Mouse (Mus musculus): ENCODE measurements around the gene 0610010K14Rik. TPM values are rescaled to one million over a fixed set of nuclear protein-coding genes. Genes with fewer than 3 reads are reported as not detected.

The 0610010K14Rik gene
- polyA plus RNA-seq, 1 experiment from 2014 or later = 183 TPM

DNA sequence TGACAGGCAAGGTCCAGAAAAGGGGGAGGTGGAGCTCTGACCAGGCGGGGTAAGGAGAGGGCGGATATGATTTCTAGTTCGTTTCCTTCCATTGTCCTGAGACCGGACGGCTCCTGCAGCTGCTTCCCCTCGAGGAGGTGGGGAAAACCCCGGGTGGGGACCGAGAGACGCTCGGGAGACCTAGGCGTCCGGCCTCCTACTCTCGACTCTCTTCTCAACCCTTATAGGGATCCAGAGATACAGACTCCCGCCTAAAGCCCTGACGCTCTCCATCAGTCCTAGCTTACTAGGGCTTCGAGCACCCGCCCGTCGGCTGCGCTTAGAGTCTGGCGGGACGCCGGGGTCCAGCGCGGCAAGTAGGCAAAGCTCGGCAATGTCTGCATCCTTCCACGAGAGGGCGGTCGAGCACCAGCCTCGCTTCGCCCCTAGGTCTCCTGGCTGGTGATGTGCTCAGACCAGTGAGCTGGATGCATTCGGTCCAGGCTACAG lies 7.4 kb downstream of the 0610010K14Rik start:
- Histone ChIP-seq H3K27me3 (ENCODE audit: control insufficient read depth, insufficient read depth, low read length) (peaks cover 50% of the 10 kb centered on the region), H3K4me3 (ENCODE audit: low read depth, low read length) (peak overlapping the region; percentile 21), H3K4me1 (ENCODE audit: control insufficient read depth, insufficient read depth, low read length) (peaks cover 5% of the 10 kb centered on the region; the same call in 1 of the 2 replicates), H3K9ac (ENCODE audit: low read length) (no peak overlapping the region; the same call in 1 of the 2 replicates), H3K4me2 (ENCODE audit: low read depth) (peak overlapping the region; percentile 26; the same call in 1 of the 2 replicates), H3K27ac (ENCODE audit: low read depth, low read length) (no peak overlapping the region), H3K9me3 (ENCODE audit: control insufficient read depth, low read length) (no peaks in the 10 kb centered on the region), H3K36me3 (ENCODE audit: control insufficient read depth, insufficient read depth, low read length) (0 out of 2 replicates have a peak, but pooled peaks cover 2% of the 10 kb centered on the region)
- peak; percentile 56 for ATAC-seq (ENCODE audit: insufficient read depth, low FRiP score, low TSS enrichment)
- peak; percentile 90 for DNase-seq (ENCODE audit: low spot score)
- WGBS = 1% methylated on average over 30 of the region's 32 CpGs

DNA sequence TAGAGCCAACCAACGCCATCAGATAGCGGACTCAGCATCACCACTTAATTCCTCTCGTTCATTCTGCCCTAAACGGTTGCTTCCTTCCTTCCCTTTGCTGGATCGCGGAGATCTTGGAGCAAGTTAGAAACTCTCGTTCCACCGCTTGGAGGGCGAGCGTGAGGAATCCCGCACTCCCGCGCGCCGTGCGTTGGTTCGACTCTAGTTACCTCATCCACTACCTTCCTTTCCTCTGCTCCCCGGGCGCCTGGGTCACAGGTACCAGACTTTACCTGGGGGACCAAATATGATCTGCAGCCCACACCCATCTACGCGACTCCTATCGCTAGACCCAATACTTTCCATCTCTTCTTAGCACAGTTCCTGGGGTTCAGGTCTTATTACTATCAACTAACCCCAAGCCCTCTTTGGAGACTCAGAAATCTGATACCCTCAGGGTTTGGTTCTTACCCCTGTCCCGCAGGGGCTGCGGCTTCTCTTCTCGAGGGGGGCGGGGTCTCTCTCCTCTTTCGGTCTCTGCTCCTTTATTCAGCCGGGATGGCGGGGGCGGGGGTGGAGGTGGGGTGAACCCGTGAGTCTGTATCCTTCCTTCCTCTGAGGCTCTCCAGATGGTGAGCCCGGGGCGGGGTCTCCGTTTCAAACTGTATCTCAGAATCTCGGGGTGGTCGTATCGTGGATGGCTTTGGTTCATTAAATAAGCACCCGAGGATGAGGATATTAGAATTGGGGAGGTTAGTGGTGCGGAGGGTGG lies 8.3 kb downstream of the 0610010K14Rik start, which contains the start of gene Bcl6b:
Bcl6b (minus strand) TSS at position 539 of the 751 bp plus-strand sequence.
- Histone ChIP-seq H3K27ac (ENCODE audit: low read depth, low read length) (no peak within 1 kb of the TSS), H3K4me1 (ENCODE audit: control insufficient read depth, insufficient read depth, low read length) (peaks cover 5% of the 10 kb centered on the region; the same call in 1 of the 2 replicates), H3K9ac (ENCODE audit: low read length) (peak within 1 kb of the TSS; percentile 5; the same call in 1 of the 2 replicates), H3K9me3 (ENCODE audit: control insufficient read depth, low read length) (no peaks in the 10 kb centered on the region), H3K4me3 (ENCODE audit: low read depth, low read length) (peak within 1 kb of the TSS; percentile 21), H3K27me3 (ENCODE audit: control insufficient read depth, insufficient read depth, low read length) (peaks cover 55% of the 10 kb centered on the region), H3K36me3 (ENCODE audit: control insufficient read depth, insufficient read depth, low read length) (no peaks in the 10 kb centered on the region), H3K4me2 (ENCODE audit: low read depth) (peak within 1 kb of the TSS; percentile 39)
- DNase-seq (ENCODE audit: low spot score) (peak; percentile 42), ATAC-seq (ENCODE audit: insufficient read depth, low FRiP score, low TSS enrichment) (no peak)
- WGBS = 3% methylated on average over 39 of the region's 39 CpGs

DNA sequence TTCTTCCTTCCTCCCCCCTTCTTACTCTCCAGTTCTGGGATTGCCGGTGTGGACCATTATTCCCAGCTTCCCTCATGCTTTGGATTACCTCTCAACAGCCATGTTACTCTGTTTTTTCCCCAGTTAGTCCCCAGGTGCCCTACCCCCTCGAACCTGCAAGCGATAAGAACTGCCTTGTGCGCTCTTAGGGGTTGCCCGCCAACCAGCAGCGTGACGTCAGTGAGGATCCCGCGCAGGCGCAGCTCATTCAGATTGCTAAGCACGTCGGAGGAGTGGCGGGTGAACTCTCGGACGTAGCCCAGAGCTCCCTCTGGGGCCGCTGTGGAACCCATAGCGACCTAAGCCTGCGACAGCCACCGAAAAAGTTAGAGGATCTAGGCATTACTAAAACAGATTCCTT lies 8.9 kb downstream of the 0610010K14Rik start:
- DNase-seq (ENCODE audit: low spot score) = peak; percentile 89

DNA sequence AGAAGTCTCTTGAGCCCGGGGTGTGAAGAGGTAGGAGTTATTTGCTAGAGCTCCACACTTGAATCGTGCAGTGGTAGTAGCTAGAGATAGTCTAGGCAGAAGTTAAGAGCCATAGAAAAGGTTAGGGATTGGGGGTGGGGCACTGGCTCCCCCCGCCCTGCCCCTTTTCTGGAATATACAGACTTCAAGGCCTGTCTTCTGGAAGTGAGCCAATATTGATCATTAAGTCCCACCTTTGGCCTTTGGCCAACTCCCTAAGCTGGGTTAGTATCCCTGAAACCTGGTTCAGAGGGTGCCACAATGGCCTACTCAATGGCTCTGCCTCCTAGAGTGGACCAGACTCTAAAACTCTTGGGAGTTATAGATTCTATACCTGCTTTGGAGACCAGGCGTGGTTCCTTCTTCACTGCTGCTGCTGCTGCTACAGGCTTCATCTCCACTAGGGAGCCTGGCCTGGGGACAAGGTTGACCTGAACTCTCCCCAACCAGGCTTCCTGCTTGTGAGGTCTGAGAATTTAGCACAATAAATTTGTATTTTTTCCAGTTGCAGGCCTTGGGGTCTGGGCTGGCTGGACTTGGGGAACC lies 10.0 kb downstream of the 0610010K14Rik start:
- no peaks in the 10 kb centered on the region for H3K9me3 ChIP-seq (ENCODE audit: control insufficient read depth, low read length)
- H3K4me1 ChIP-seq (ENCODE audit: control insufficient read depth, insufficient read depth, low read length) = peaks cover 5% of the 10 kb centered on the region; the same call in 1 of the 2 replicates
- DNase-seq (ENCODE audit: low spot score) (no peak), ATAC-seq (ENCODE audit: insufficient read depth, low FRiP score, low TSS enrichment) (no peak)
- H3K27me3 ChIP-seq (ENCODE audit: control insufficient read depth, insufficient read depth, low read length) = peaks cover 55% of the 10 kb centered on the region
- H3K4me3 ChIP-seq (ENCODE audit: low read depth, low read length) = no peak overlapping the region
- H3K36me3 ChIP-seq (ENCODE audit: control insufficient read depth, insufficient read depth, low read length) = no peaks in the 10 kb centered on the region
- peak overlapping the region; percentile 39 for H3K4me2 ChIP-seq (ENCODE audit: low read depth)
- no peak overlapping the region for H3K27ac ChIP-seq (ENCODE audit: low read depth, low read length)
- H3K9ac ChIP-seq (ENCODE audit: low read length) = no peak overlapping the region
- WGBS = 85% methylated on average over 4 of the region's 4 CpGs

More for the DNA sequence above, 8.9 kb downstream of the 0610010K14Rik start:
- H3K9ac ChIP-seq (ENCODE audit: low read length) = no peak overlapping the region
- peaks cover 5% of the 10 kb centered on the region; the same call in 1 of the 2 replicates for H3K4me1 ChIP-seq (ENCODE audit: control insufficient read depth, insufficient read depth, low read length)
- H3K4me2 ChIP-seq (ENCODE audit: low read depth) = peak overlapping the region; percentile 39
- no peak for ATAC-seq (ENCODE audit: insufficient read depth, low FRiP score, low TSS enrichment)
- H3K27ac ChIP-seq (ENCODE audit: low read depth, low read length) = no peak overlapping the region
- H3K4me3 ChIP-seq (ENCODE audit: low read depth, low read length) = peak overlapping the region; percentile 21
- WGBS = under 1% methylated on average over 19 of the region's 19 CpGs
- no peaks in the 10 kb centered on the region for H3K36me3 ChIP-seq (ENCODE audit: control insufficient read depth, insufficient read depth, low read length)
- H3K9me3 ChIP-seq (ENCODE audit: control insufficient read depth, low read length) = no peaks in the 10 kb centered on the region
- peaks cover 55% of the 10 kb centered on the region for H3K27me3 ChIP-seq (ENCODE audit: control insufficient read depth, insufficient read depth, low read length)

DNA sequence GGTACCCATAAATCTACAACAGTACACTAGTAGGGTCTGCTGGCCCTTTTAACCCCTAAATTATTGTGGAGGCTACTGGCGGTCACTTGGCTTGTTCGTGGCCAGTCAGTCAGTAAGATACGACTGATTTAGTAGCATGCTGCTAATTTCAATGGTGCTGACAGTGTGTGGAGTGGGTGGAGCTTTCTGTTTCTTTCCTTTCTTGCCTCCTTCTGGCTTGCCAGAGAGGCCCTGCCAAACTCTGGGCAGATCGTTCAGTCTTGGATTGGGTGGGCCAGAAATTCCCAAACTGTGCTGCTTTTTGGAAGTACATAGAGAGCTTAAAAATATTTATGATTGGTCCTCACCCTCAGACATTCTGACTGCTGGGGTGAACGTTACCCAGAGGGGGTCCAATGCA lies 10.6 kb downstream of the 0610010K14Rik start:
- peaks cover 5% of the 10 kb centered on the region; the same call in 1 of the 2 replicates for H3K4me1 ChIP-seq (ENCODE audit: control insufficient read depth, insufficient read depth, low read length)
- no peak overlapping the region for H3K9ac ChIP-seq (ENCODE audit: low read length)
- peak overlapping the region; percentile 20 for H3K4me2 ChIP-seq (ENCODE audit: low read depth)
- H3K9me3 ChIP-seq (ENCODE audit: control insufficient read depth, low read length) = no peaks in the 10 kb centered on the region
- peak overlapping the region; percentile 15; the same call in 1 of the 2 replicates for H3K4me3 ChIP-seq (ENCODE audit: low read depth, low read length)
- whole genome bisulfite sequencing = 35% methylated on average over 5 of the region's 5 CpGs
- H3K36me3 ChIP-seq (ENCODE audit: control insufficient read depth, insufficient read depth, low read length) = no peaks in the 10 kb centered on the region
- H3K27me3 ChIP-seq (ENCODE audit: control insufficient read depth, insufficient read depth, low read length) = peaks cover 55% of the 10 kb centered on the region
- no peak for DNase-seq (ENCODE audit: low spot score)
- no peak overlapping the region for H3K27ac ChIP-seq (ENCODE audit: low read depth, low read length)
- no peak for ATAC-seq (ENCODE audit: insufficient read depth, low FRiP score, low TSS enrichment)

DNA sequence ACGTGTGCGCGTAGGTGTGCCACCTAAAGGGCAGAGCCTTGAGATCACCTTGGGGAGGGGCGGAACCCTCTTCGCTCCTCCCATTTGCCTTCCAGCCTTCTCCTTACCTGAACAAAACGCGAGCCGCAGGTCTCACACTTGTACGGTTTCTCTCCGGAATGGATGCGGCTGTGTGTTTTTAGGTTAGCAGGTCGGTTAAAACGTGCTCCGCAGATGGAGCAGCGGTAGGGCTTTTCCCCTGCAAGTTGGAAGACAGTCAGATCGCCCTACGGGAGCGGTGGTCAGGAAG lies 11.2 kb downstream of the 0610010K14Rik start:
- no peak for DNase-seq (ENCODE audit: low spot score)

DNA sequence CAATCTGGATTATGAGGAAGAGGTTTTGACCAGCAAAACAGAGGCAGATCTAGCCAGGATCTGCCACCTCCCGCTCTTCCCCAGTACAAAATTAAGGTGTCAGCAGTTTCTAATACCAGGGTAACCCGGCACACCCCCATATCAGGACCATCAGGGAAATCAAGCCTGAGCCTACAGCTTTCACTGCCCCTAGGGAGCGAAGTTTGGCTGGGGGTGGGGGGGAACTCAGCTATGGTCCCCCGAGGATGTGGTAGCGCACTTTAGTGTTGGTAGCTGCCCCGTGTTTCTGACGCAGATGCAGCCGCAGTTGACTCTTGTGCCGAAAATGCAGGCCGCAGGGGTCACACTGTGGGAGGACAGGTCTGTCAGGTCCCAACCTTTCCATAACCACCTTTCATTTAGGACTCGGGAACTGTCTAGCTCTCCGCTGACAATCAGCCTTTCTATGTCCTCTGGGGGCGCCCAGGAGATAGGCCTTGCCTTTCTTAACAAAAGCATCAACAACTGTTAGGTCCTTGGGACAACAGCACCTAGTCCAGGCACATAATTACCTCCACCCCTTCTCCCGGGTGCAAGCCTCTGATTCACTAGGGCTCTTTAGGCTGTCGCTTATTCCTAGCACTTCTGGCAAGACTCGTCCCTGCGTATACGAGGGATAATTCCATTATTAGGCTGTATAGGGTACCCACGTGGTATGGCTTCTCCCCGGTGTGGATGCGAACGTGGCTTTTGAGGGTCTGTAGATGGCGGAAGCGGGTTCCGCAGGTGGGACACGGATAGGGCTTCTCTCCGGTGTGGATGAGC lies 11.7 kb downstream of the 0610010K14Rik start:
- WGBS = 19% methylated on average over 27 of the region's 27 CpGs
- Histone ChIP-seq H3K27me3 (ENCODE audit: control insufficient read depth, insufficient read depth, low read length) (peaks cover 55% of the 10 kb centered on the region), H3K4me1 (ENCODE audit: control insufficient read depth, insufficient read depth, low read length) (peaks cover 9% of the 10 kb centered on the region; the same call in 1 of the 2 replicates), H3K4me2 (ENCODE audit: low read depth) (peak overlapping the region; percentile 20), H3K4me3 (ENCODE audit: low read depth, low read length) (peak overlapping the region; percentile 15; the same call in 1 of the 2 replicates), H3K36me3 (ENCODE audit: control insufficient read depth, insufficient read depth, low read length) (no peaks in the 10 kb centered on the region), H3K9me3 (ENCODE audit: control insufficient read depth, low read length) (no peaks in the 10 kb centered on the region), H3K9ac (ENCODE audit: low read length) (no peak overlapping the region), H3K27ac (ENCODE audit: low read depth, low read length) (no peak overlapping the region)
- ATAC-seq (ENCODE audit: insufficient read depth, low FRiP score, low TSS enrichment) (no peak), DNase-seq (ENCODE audit: low spot score) (no peak)

More for the DNA sequence above, 11.2 kb downstream of the 0610010K14Rik start:
- Histone ChIP-seq H3K9me3 (ENCODE audit: control insufficient read depth, low read length) (no peaks in the 10 kb centered on the region), H3K9ac (ENCODE audit: low read length) (no peak overlapping the region), H3K27me3 (ENCODE audit: control insufficient read depth, insufficient read depth, low read length) (peaks cover 55% of the 10 kb centered on the region), H3K36me3 (ENCODE audit: control insufficient read depth, insufficient read depth, low read length) (no peaks in the 10 kb centered on the region), H3K4me3 (ENCODE audit: low read depth, low read length) (peak overlapping the region; percentile 15; the same call in 1 of the 2 replicates), H3K4me2 (ENCODE audit: low read depth) (peak overlapping the region; percentile 20), H3K4me1 (ENCODE audit: control insufficient read depth, insufficient read depth, low read length) (peaks cover 9% of the 10 kb centered on the region; the same call in 1 of the 2 replicates), H3K27ac (ENCODE audit: low read depth, low read length) (no peak overlapping the region)
- WGBS = 6% methylated on average over 18 of the region's 18 CpGs
- no peak for ATAC-seq (ENCODE audit: insufficient read depth, low FRiP score, low TSS enrichment)

DNA sequence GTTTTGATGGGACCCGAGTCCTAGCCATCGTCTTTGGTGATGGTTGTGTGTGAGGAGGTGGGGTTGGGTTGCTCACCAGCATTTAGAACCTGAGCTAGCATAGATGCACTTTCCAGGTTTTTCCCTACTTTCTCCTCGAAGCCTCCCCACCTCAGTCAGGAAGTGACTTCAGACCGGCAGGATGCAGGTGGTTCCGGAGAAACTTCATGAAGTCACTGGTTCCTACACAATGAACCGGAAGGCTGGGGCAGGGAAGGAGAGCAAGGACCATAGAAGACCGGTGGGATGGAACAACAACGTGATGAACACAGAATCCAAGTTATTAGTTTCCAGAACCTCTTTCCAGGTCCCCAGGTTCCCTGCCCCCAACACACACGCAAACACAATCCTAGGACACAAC lies 14.0 kb downstream of the 0610010K14Rik start:
- DNase-seq (ENCODE audit: low spot score) (no peak), ATAC-seq (ENCODE audit: insufficient read depth, low FRiP score, low TSS enrichment) (no peak)
- Histone ChIP-seq H3K9ac (ENCODE audit: low read length) (no peak overlapping the region), H3K4me3 (ENCODE audit: low read depth, low read length) (no peak overlapping the region), H3K4me1 (ENCODE audit: control insufficient read depth, insufficient read depth, low read length) (peaks cover 19% of the 10 kb centered on the region), H3K27me3 (ENCODE audit: control insufficient read depth, insufficient read depth, low read length) (peaks cover 38% of the 10 kb centered on the region), H3K27ac (ENCODE audit: low read depth, low read length) (no peak overlapping the region), H3K9me3 (ENCODE audit: control insufficient read depth, low read length) (no peaks in the 10 kb centered on the region), H3K36me3 (ENCODE audit: control insufficient read depth, insufficient read depth, low read length) (no peaks in the 10 kb centered on the region), H3K4me2 (ENCODE audit: low read depth) (no peak overlapping the region)
- WGBS = 89% methylated on average over 9 of the region's 9 CpGs
